Mouse (Mus musculus) lung, postnatal 0 days (tissue): Measurements from ENCODE around the gene Flrt2.

Experiments used
- CTCF ChIP-seq: IDR thresholded peaks from 2 replicates; pipeline ENCODE4 v1.5.1; 2016; ENCODE audit warnings: antibody characterized with exemption, mild to moderate bottlenecking
- EP300 ChIP-seq: IDR thresholded peaks from 2 replicates; pipeline ENCODE4 v1.6.1; 2016; ENCODE audit warnings: antibody characterized with exemption, mild to moderate bottlenecking, control low read depth

DNA sequence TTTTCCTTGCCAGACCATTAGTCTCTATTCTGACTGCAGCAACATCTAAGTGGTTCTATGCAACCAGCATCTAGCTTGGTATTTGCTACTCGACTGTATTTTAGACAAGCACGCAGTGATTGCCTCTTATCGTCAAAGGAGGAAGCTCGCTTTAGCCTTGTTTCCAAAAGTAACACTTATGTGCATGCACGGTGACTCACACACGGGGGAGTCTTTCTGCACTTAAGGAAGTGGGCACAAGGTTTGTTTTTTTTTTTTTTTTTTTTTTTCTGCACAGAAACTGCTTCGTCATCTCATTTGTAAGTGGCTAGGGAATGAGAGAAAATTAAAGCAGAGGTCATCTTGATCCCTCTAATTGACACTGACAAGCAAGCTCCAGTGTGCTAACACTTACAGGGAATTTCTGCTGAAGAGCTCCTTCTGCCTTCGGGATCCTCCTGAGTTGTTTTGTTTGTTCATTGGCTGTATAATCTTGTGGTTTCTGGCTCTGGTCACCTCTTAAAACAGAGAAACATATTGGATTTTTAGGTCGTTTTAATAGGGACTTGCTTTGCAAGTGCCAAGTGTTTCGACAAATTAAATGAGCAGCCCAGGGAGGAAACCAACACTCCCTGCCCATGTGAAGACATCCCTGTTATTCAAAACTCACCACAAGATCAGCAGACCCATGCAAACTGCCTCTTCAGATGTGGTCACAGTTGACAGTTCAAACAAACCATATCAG lies 55.0 kb downstream of the Flrt2 start:
- TF ChIP-seq CTCF (peak; percentile 13; the same call in 1 of the 2 replicates), EP300 (peak; percentile 65; the same call in 1 of the 2 replicates)
